Mouse (Mus musculus) embryonic facial prominence, embryonic 13.5 days (tissue): ENCODE data around the gene Eya4. TPM values are rescaled to one million over a fixed set of nuclear protein-coding genes. Genes with fewer than 3 reads are reported as not detected.

ENCODE experiments used
- ATAC-seq: fragments of 200-750 bp; cut with Nextera tagmentation; 2 replicates; pipeline ENCODE4 v1.8.0; 2017; ENCODE audit warnings: low read depth; ENCODE audit not compliant: insufficient number of reproducible peaks, insufficient read depth, low FRiP score, low TSS enrichment
- H3K27ac ChIP-seq: fragments of 300-500 bp; sonication (generic); 2 replicates; pipeline ENCODE4 v1.5.1; 2015; ENCODE audit warnings: moderate library complexity, mild to moderate bottlenecking, inconsistent platforms
- H3K27me3 ChIP-seq: fragments of 300-500 bp; sonication (generic); 2 replicates; pipeline ENCODE4 v1.6.1; 2015; ENCODE audit warnings: mild to moderate bottlenecking, inconsistent platforms
- H3K36me3 ChIP-seq: fragments of 300-500 bp; sonication (generic); 2 replicates; pipeline ENCODE4 v1.6.1; 2015; ENCODE audit warnings: mild to moderate bottlenecking, inconsistent platforms
- H3K4me1 ChIP-seq: fragments of 300-500 bp; sonication (generic); 2 replicates; pipeline ENCODE4 v1.6.1; 2015; ENCODE audit warnings: inconsistent platforms
- H3K4me2 ChIP-seq: fragments of 300-500 bp; sonication (generic); 2 replicates; pipeline ENCODE4 v1.6.1; 2015; ENCODE audit warnings: moderate library complexity, mild to moderate bottlenecking, inconsistent platforms
- H3K4me3 ChIP-seq: fragments of 300-500 bp; sonication (generic); 2 replicates; pipeline ENCODE4 v1.5.1; 2015; ENCODE audit warnings: mild to moderate bottlenecking, inconsistent platforms
- H3K9ac ChIP-seq: fragments of 300-500 bp; sonication (generic); 2 replicates; pipeline ENCODE4 v1.6.1; 2015; ENCODE audit warnings: mild to moderate bottlenecking, inconsistent platforms
- H3K9me3 ChIP-seq: fragments of 300-500 bp; sonication (generic); 2 replicates; pipeline ENCODE4 v1.6.1; 2016; ENCODE audit warnings: inconsistent platforms
- WGBS: fragments of 180-500 bp; shearing (Covaris S2); methylation state at CpG from one replicate; pipeline ENCODE4 v1.1.7; 2015; ENCODE audit warnings: mixed read lengths; 5-methylcytosine and 5-hydroxymethylcytosine counted together
- polyA plus RNA-seq: library from polyadenylated mRNA; unstranded; fragments of >200 nt; fragmentation: Nextera tagmentation; extraction: Ambion mirVana; gene quantifications from 2 replicates; pipeline ENCODE4 v1.2.1, GENCODE M21; 2015

The Eya4 gene
- polyA plus RNA-seq, 1 experiment from 2014 or later: 13.1 TPM

DNA sequence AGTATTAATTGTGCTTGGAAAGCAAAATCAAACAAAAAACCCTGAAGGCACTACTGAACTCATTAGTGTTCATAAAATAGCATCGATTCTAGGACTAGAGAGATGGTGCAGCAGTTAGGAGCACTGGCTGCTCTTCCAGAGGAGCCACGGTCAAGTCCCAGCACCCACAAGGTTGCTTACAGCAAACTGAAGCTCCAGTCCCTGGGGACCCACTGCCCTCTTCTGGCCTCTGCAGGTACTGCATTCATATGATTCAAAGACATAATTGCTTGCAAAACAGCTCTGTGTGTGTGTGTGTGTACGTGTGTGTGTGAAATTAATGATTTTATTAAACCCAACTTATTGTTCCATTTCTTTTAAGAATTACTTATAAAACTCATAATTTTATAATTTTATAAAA lies 200.2 kb downstream of the Eya4 start:
- peaks cover 22% of the 10 kb centered on the region for H3K36me3 ChIP-seq
- no peak overlapping the region for H3K27ac ChIP-seq
- no peaks in the 10 kb centered on the region for H3K4me1 ChIP-seq
- no peaks in the 10 kb centered on the region for H3K27me3 ChIP-seq
- H3K9me3 ChIP-seq: no peaks in the 10 kb centered on the region
- 92% methylated on average over 3 of the region's 3 CpGs for WGBS
- no peak overlapping the region for H3K4me3 ChIP-seq
- H3K4me2 ChIP-seq: no peak overlapping the region
- ATAC-seq: no peak
- H3K9ac ChIP-seq: no peak overlapping the region

DNA sequence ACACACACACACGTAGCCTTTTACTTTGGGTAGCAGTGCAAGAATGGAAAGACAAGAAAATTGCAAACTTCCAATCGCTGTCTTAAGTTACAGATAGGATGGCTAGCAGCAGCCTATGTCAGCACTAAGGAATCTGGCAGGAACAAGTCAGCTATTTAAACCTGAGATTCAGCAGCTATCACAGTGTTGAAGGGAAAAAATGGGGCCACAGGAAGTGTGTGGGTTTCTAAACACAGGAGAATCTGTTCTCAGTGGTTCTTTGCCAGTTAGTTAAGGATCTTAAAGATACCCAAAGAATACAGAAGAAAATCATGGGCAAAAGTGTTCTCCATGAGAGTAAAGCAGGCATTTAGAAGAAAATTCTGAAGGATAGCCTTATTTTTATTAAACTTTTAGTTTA lies 206.0 kb downstream of the Eya4 start:
- no peak for ATAC-seq
- H3K27me3 ChIP-seq: no peaks in the 10 kb centered on the region
- peaks cover 4% of the 10 kb centered on the region; the same call in 1 of the 2 replicates for H3K4me1 ChIP-seq
- 51% methylated on average over 2 of the region's 2 CpGs for WGBS
- H3K27ac ChIP-seq: no peak overlapping the region
- no peaks in the 10 kb centered on the region for H3K9me3 ChIP-seq
- no peak overlapping the region for H3K4me2 ChIP-seq
- H3K36me3 ChIP-seq: peaks cover 15% of the 10 kb centered on the region
- H3K4me3 ChIP-seq: no peak overlapping the region
- no peak overlapping the region for H3K9ac ChIP-seq

DNA sequence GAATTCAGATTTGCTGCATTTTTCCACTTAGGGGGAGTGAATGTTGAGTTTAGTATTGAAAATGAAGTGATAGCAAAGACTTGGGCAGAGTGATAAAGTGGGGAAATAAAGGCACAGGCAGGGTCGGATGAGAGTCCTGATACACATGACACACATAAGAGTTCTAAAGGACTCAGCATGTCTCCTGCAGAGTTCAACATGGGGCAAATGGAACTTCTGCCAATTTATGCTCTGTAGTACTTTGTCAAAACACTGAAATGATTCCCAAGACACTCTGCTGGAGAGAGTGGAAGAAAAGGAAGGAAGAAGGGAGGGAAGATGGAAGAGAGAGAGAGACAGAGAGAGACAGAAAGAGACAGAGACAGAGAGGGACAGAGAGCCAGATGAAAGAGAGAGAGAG lies 222.6 kb downstream of the Eya4 start:
- ATAC-seq: no peak
- peaks cover 17% of the 10 kb centered on the region; the same call in 1 of the 2 replicates for H3K4me1 ChIP-seq
- H3K9ac ChIP-seq: no peak overlapping the region
- H3K36me3 ChIP-seq: peaks cover 4% of the 10 kb centered on the region
- no peaks in the 10 kb centered on the region for H3K9me3 ChIP-seq
- no peaks in the 10 kb centered on the region for H3K27me3 ChIP-seq
- 72% methylated on average over 1 of the region's 1 CpGs for WGBS
- no peak overlapping the region for H3K4me3 ChIP-seq
- H3K4me2 ChIP-seq: no peak overlapping the region
- no peak overlapping the region for H3K27ac ChIP-seq

DNA sequence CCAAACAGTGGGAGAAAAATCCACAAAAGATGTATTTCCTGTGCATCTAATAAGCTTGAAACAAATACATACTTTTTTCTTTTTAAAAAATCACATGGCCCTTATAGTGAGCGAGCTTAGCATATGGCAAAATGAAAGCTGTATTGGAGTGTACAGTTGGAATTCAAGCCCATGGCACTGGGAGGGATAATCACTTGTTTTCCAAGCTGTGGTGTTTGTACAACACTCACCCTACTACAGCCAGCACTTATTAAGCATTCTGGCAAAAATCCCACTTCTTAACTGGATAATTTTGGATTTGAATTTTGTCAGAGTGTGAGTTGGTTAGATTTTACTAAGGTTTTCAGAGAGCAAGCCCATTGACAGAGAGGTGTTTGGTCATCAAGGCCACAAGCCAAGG lies 223.4 kb downstream of the Eya4 start:
- 62% methylated on average over 1 of the region's 1 CpGs for WGBS
- H3K36me3 ChIP-seq: peaks cover 4% of the 10 kb centered on the region
- H3K4me3 ChIP-seq: no peak overlapping the region
- no peak overlapping the region for H3K4me2 ChIP-seq
- H3K27me3 ChIP-seq: no peaks in the 10 kb centered on the region
- peaks cover 17% of the 10 kb centered on the region; the same call in 1 of the 2 replicates for H3K4me1 ChIP-seq
- H3K27ac ChIP-seq: no peak overlapping the region
- no peaks in the 10 kb centered on the region for H3K9me3 ChIP-seq
- no peak overlapping the region for H3K9ac ChIP-seq
- no peak for ATAC-seq

DNA sequence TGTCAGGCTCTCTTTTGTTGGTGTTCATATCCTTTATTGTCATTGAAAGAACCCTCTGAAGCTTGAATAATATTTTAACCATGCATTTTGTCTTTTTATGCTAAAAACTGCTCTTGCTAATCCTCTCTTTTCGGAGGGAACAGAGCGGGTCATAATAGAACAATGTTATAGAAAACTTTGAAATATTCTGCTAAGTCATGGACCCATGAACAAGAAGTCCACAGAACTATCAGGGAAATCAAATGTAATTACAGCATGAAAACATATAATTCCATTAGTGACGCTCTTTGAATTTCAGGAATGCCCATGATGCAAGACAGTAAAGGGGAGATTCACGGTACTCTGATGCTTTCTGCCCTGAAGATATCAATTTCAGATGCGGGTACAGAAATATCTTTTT lies 224.1 kb downstream of the Eya4 start:
- Histone ChIP-seq H3K9me3 (no peaks in the 10 kb centered on the region), H3K36me3 (peaks cover 4% of the 10 kb centered on the region), H3K27ac (no peak overlapping the region), H3K27me3 (no peaks in the 10 kb centered on the region), H3K4me2 (no peak overlapping the region), H3K4me1 (peaks cover 17% of the 10 kb centered on the region; the same call in 1 of the 2 replicates), H3K4me3 (no peak overlapping the region), H3K9ac (no peak overlapping the region)
- ATAC-seq: no peak
- WGBS: 37% methylated on average over 5 of the region's 5 CpGs

DNA sequence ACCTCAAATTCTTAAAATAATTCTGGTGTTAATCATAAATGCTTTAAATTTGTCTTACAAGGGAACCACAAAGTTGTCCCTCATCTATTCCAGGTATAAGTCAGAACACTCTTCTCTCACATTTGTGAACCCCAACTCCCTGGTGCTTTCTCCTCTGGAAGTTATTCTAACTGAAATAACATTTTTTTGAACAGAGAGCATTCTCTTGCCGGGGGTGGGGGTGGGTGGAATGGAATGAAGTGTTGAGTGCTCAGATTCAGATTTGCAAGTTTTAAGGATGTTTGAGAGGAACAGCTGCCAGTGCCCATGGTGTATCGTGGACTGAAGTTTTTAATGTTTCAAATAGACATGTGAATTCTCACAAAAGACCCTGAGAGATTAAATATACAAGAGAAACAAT lies 230.1 kb downstream of the Eya4 start:
- no peak overlapping the region for H3K4me3 ChIP-seq
- no peaks in the 10 kb centered on the region for H3K27me3 ChIP-seq
- peaks cover 4% of the 10 kb centered on the region for H3K36me3 ChIP-seq
- H3K4me2 ChIP-seq: no peak overlapping the region
- WGBS: 39% methylated on average over 2 of the region's 2 CpGs
- no peak overlapping the region for H3K9ac ChIP-seq
- no peak overlapping the region for H3K27ac ChIP-seq
- ATAC-seq: no peak
- H3K9me3 ChIP-seq: no peaks in the 10 kb centered on the region
- peaks cover 7% of the 10 kb centered on the region; the same call in 1 of the 2 replicates for H3K4me1 ChIP-seq

DNA sequence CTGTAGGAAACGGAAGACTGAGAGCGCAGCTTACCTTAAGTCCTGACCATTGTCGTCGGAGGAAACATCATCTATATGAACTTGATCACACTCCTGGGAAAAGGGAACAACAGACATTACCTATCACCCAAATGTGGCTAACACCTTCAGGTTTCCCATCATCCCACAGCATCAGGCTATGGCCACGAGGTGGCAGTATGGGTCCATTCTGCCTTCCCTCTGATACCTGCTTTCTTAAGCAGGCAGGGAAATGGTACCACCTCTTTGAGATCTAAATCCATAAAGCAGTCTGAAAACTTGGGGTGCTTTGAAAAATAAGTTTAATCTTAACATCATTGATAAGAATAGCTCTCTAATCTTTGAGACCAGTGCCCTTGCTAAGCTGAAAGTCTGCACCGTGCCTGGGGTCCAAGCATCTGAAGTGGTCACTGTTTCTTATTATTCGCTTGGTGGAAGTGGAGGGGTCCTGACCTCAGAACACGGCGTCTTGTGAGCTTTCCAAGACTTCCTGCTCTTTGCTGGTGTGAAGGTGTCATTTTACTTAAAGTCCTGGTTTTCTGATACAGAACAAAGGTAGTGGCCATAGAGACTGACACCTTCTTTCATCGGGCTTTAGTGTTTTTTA lies 233.7 kb downstream of the Eya4 start:
- Histone ChIP-seq H3K4me3 (no peak overlapping the region), H3K4me2 (no peak overlapping the region), H3K27ac (no peak overlapping the region), H3K9me3 (no peaks in the 10 kb centered on the region), H3K9ac (no peak overlapping the region), H3K4me1 (peaks cover 7% of the 10 kb centered on the region; the same call in 1 of the 2 replicates), H3K36me3 (0 out of 2 replicates have a peak, but pooled peaks cover 7% of the 10 kb centered on the region), H3K27me3 (no peaks in the 10 kb centered on the region)
- 31% methylated on average over 10 of the region's 10 CpGs for WGBS
- no peak for ATAC-seq

DNA sequence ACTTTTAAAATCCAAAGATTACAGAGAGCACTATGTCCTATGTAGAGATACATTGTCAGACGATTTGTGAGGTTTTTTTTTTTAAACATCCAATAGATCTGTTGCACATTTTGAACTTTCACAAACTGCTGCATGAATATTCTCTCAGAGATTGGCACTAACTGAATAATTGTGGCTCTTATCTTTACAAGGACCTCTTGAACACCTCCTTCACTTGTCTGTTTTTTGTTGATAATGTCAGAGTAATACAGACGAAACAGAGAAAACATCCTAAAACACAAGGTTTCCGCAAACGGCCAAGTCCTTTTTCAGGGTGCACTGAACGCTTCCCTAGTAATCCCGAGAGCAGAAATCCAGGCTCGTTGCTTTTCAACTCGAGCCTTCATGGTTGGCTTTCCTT lies 234.5 kb downstream of the Eya4 start:
- no peak overlapping the region for H3K9ac ChIP-seq
- H3K4me3 ChIP-seq: no peak overlapping the region
- H3K9me3 ChIP-seq: no peaks in the 10 kb centered on the region
- H3K4me2 ChIP-seq: no peak overlapping the region
- 82% methylated on average over 8 of the region's 8 CpGs for WGBS
- no peak for ATAC-seq
- no peaks in the 10 kb centered on the region for H3K27me3 ChIP-seq
- H3K27ac ChIP-seq: no peak overlapping the region
- 0 out of 2 replicates have a peak, but pooled peaks cover 7% of the 10 kb centered on the region for H3K36me3 ChIP-seq
- peaks cover 7% of the 10 kb centered on the region; the same call in 1 of the 2 replicates for H3K4me1 ChIP-seq

DNA sequence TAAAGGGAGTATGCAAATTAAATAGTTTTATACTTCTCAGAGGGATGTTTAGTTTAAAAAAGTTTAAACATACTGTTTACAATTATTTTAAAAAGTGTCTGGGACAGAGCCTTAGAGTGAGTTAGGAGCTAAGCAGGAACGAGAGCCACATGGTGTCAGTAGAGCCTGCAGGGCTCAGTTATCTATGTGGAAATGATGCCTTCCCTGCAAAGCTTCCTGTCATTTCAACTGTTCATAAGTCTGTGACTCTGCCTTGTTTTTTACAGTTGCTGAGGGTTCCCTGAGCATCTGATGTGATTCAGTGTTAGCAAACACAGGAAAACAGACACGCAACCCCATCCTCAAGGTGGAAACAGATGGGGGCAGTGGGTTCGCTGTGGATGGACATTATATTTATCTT lies 235.3 kb downstream of the Eya4 start:
- H3K27me3 ChIP-seq: no peaks in the 10 kb centered on the region
- peaks cover 3% of the 10 kb centered on the region; the same call in 1 of the 2 replicates for H3K4me1 ChIP-seq
- no peak overlapping the region for H3K9ac ChIP-seq
- whole genome bisulfite sequencing: 70% methylated on average over 3 of the region's 3 CpGs
- 0 out of 2 replicates have a peak, but pooled peaks cover 7% of the 10 kb centered on the region for H3K36me3 ChIP-seq
- H3K9me3 ChIP-seq: no peaks in the 10 kb centered on the region
- H3K27ac ChIP-seq: no peak overlapping the region
- H3K4me3 ChIP-seq: no peak overlapping the region
- H3K4me2 ChIP-seq: no peak overlapping the region
- ATAC-seq: no peak

DNA sequence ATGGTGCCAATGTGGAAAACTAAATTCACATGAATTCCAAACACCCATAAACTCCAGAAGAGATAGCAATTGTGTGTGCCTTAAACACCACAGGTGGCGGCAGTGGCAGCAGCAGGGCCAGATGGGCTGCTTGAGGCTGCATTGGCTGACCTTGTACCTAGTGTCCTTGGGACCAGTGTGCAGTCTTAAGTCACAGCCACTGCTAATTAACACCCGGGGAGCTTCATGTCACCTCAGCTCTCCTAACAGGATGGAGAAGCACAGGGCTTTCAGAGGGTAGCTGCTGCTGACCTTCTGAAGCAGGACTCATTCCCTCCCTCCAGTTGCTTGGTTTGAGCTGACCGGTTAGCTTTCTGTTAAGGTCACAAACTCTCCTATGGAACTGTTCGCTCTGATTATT lies 242.5 kb downstream of the Eya4 start:
- H3K9me3 ChIP-seq: no peaks in the 10 kb centered on the region
- no peak for ATAC-seq
- no peak overlapping the region for H3K4me3 ChIP-seq
- no peak overlapping the region for H3K9ac ChIP-seq
- H3K27me3 ChIP-seq: no peaks in the 10 kb centered on the region
- H3K4me1 ChIP-seq: no peaks in the 10 kb centered on the region
- 80% methylated on average over 4 of the region's 4 CpGs for WGBS
- no peak overlapping the region for H3K27ac ChIP-seq
- H3K4me2 ChIP-seq: no peak overlapping the region
- peaks cover 4% of the 10 kb centered on the region; the same call in 1 of the 2 replicates for H3K36me3 ChIP-seq

DNA sequence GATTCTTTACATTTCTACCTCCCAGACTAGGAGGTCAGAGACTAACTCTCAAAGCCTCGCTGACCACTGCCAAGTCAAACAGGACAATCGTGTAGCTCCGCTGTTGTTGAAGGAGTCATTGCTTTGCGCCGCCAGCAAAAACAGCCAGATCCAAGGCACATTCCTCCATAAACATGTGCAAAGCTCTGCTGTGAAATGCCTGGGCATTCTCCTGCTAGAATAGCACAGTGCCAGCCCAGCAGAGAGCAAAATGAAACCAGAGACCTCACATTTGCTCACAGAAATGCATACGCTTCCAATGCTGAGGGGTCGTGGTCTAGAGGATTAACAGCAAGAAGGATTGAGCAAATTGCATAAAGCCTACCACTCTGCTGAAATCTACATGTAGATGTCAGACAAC lies 258.1 kb downstream of the Eya4 start:
- no peak for ATAC-seq
- Histone ChIP-seq H3K27ac (peak overlapping the region; percentile 28; the same call in 1 of the 2 replicates), H3K9me3 (no peaks in the 10 kb centered on the region), H3K27me3 (no peaks in the 10 kb centered on the region), H3K4me1 (peaks cover 22% of the 10 kb centered on the region), H3K36me3 (no peaks in the 10 kb centered on the region), H3K4me3 (no peak overlapping the region), H3K9ac (no peak overlapping the region), H3K4me2 (no peak overlapping the region)
- 68% methylated on average over 7 of the region's 7 CpGs for WGBS

DNA sequence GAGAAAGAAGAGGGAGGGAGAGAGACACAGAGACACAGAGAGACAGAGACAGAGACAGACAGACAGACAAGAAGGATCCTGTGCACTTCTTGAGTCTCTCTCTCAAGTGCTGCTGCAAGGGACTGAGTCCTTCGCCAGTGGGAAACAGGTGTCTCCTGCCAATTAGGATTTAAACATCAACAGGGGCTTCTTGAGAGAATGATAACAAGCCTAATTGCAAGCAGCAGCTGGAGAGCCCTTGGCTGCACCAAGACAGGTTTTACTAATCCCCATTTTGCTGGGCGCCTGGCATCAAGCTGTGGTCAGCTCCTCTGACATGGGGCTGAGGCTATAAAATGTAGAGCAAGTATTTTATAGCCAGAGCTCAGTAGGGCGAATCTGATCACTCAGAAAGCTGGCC lies 259.0 kb downstream of the Eya4 start:
- Histone ChIP-seq H3K9me3 (no peaks in the 10 kb centered on the region), H3K4me2 (no peak overlapping the region), H3K27ac (no peak overlapping the region), H3K4me1 (peaks cover 22% of the 10 kb centered on the region), H3K27me3 (no peaks in the 10 kb centered on the region), H3K36me3 (no peaks in the 10 kb centered on the region), H3K9ac (no peak overlapping the region), H3K4me3 (no peak overlapping the region)
- 59% methylated on average over 3 of the region's 3 CpGs for WGBS
- no peak for ATAC-seq
